Mouse (Mus musculus) heart, embryonic 11.5 days (tissue): Measurements from ENCODE around the gene Mterf1a. TPM values are rescaled to one million over a fixed set of nuclear protein-coding genes. Genes with fewer than 3 reads are reported as not detected.
"Not testable (repeated sequence)": the region's sequence is repeated elsewhere in the genome, so short reads cannot be mapped to it uniquely, and the experiment has no call there.

Source experiments
- ATAC-seq: fragments of 200-750 bp; cut with Nextera tagmentation; replicated peaks from 2 replicates; pipeline ENCODE4 v1.8.0; 2017; ENCODE audit warnings: moderate library complexity; ENCODE audit not compliant: insufficient number of reproducible peaks, low FRiP score, low TSS enrichment
- H3K27ac ChIP-seq: fragments of 300-500 bp; sonication (generic); 2 replicates; pipeline ENCODE4 v1.5.1; 2014; ENCODE audit warnings: mild to moderate bottlenecking, low read depth, low read length
- H3K27me3 ChIP-seq: fragments of 300-500 bp; sonication (generic); 2 replicates; pipeline ENCODE4 v1.6.1; 2014; ENCODE audit warnings: mild to moderate bottlenecking, low read length, mixed read lengths; ENCODE audit not compliant: control insufficient read depth, insufficient read depth
- H3K36me3 ChIP-seq: fragments of 300-500 bp; sonication (generic); 2 replicates; pipeline ENCODE4 v1.6.1; 2014; ENCODE audit warnings: mild to moderate bottlenecking, low read length, moderate library complexity, mixed read lengths; ENCODE audit not compliant: control insufficient read depth, insufficient read depth
- H3K4me1 ChIP-seq: fragments of 300-500 bp; sonication (generic); 2 replicates; pipeline ENCODE4 v1.6.1; 2014; ENCODE audit warnings: low read length; ENCODE audit not compliant: control insufficient read depth, insufficient read depth
- H3K4me2 ChIP-seq: fragments of 300-500 bp; sonication (generic); 2 replicates; pipeline ENCODE4 v1.6.1; 2014; ENCODE audit warnings: mild to moderate bottlenecking, moderate library complexity
- H3K4me3 ChIP-seq: fragments of 300-500 bp; sonication (generic); 2 replicates; pipeline ENCODE4 v1.5.1; 2014; ENCODE audit warnings: low read depth, low read length
- H3K9ac ChIP-seq: fragments of 300-500 bp; sonication (generic); 2 replicates; pipeline ENCODE4 v1.6.1; 2014; ENCODE audit warnings: mild to moderate bottlenecking, low read depth, low read length, moderate library complexity
- H3K9me3 ChIP-seq: fragments of 300-500 bp; sonication (generic); replicated peaks from 2 replicates; pipeline ENCODE4 v1.6.1; 2016; ENCODE audit warnings: low read length; ENCODE audit not compliant: control insufficient read depth
- WGBS: fragments of 180-500 bp; shearing (Covaris S2); extraction: QIAGEN DNeasy Blood & Tissue Kit; methylation state at CpG from one replicate; pipeline ENCODE4 v1.1.7; 2014; ENCODE audit not compliant: insufficient replicate concordance; 5-methylcytosine and 5-hydroxymethylcytosine counted together
- polyA plus RNA-seq: library from polyadenylated mRNA; unstranded; fragments of >200 nt; fragmentation: Nextera tagmentation; extraction: Ambion mirVana; gene quantifications from 2 replicates; pipeline ENCODE4 v1.2.1, GENCODE M21; 2014

Gene Mterf1a
- polyA plus RNA-seq, 1 experiment from 2014 or later = 6.9 TPM

- Histone ChIP-seq H3K4me1 (peaks cover 12% of the 10 kb centered on the region), H3K9me3 (no peaks in the 10 kb centered on the region), H3K4me2 (no peak overlapping the region), H3K9ac (no peak overlapping the region), H3K27me3 (no peaks in the 10 kb centered on the region), H3K4me3 (no peak overlapping the region), H3K36me3 (no peaks in the 10 kb centered on the region), H3K27ac (no peak overlapping the region)
- WGBS = 93% methylated on average over 3 of the region's 3 CpGs
- ATAC-seq = no peak
These were observed 37.9 kb upstream of the Mterf1a start for GRCm38 (mm10) chr5:3931636-3932035.

DNA sequence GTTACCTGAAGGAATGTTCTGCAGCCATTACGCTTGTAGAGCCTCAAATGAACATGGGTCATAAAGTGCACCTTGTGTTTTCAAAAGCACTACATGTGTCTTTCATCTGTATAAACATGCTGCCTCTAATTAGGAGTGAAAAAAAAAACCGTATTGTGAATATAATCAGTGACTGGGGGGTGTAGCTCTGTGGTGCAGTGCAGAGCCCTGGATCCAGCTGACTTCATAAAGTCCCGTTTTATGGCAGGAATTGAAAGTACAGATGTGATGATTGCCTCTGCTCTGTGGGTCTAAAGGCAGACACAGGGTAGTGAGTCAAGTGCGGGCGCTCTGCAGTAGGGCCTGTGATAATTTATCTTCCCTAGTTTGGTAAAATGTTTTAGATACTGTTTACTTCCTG, 37.0 kb upstream of the Mterf1a start:
- ATAC-seq = no peak
- Histone ChIP-seq H3K27ac (no peak overlapping the region), H3K4me1 (peaks cover 10% of the 10 kb centered on the region), H3K9me3 (no peaks in the 10 kb centered on the region), H3K4me2 (no peak overlapping the region), H3K9ac (no peak overlapping the region), H3K27me3 (no peaks in the 10 kb centered on the region), H3K36me3 (no peaks in the 10 kb centered on the region), H3K4me3 (no peak overlapping the region)
- 79% methylated on average over 5 of the region's 5 CpGs for WGBS

DNA sequence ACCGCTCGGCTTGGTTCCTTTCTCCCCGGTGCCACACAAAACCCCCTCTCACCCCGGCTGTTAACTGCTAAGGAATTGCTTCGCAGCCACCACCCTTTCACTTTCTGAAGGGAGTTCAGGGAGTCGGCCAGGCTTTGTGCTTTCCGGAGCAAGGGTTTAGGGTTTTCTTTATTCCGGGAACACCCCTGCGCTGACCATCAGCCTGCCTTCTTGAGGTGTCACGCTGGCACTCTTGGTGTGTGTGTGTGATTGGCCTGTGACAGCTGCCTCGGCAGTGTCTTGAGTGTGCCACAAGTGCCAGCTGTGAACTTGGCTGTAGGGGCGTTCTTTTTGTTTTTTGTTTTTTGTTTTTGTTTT, 34.9 kb upstream of the Mterf1a start:
- peak overlapping the region; percentile 85 for H3K4me2 ChIP-seq
- WGBS = 0% methylated on average over 12 of the region's 12 CpGs
- H3K4me3 ChIP-seq = peak overlapping the region; percentile 94
- H3K27me3 ChIP-seq = no peaks in the 10 kb centered on the region
- peak overlapping the region; percentile 90 for H3K27ac ChIP-seq
- H3K9ac ChIP-seq = peak overlapping the region; percentile 99
- H3K36me3 ChIP-seq = no peaks in the 10 kb centered on the region
- peaks cover 10% of the 10 kb centered on the region for H3K4me1 ChIP-seq
- ATAC-seq = peak; percentile 64
- H3K9me3 ChIP-seq = no peaks in the 10 kb centered on the region

DNA sequence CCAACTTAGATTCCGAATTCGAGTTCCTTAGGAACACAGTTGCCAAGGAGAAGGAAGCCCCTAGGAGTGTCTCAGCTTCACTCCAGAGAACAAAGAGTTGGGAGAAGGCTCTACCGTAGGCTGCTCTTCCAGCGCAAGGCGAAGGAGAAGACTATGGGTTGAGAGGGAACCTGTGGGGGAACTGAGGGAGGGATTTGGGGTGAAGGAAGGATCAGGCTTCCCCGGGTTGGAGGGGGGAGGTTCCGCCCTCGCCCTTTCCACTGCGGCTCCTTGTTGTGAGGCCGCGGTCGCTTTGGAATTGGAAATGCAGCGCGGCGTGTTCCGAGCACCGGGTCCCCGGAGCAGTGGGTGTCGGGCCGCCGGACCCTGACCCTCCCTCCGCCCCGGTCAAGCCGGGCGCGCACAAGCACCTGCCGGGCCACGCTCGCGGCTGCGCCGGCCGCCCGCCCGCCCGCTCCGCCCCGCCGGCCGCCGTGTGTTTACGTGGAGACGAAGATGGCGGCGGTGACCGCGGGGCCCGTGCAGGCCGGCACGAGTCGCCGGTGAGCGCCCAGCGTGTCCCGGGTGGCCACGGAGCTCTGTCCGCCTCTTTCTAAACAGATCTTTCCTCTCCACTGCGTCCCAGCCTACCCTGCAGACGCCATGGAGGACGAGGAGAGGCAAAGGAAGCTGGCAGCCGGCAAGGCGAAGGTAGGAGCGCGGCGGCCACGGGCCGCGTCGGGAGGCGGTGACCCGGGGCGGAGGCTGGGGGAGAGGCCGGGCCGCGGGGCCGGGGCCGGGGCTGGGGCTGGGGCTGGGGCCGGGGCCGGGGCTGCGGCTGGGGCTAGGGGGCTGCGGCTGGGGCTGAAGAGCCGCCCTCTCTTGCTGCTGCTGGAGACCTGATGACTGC, 34.3 kb upstream of the Mterf1a start, which contains the start of gene Akap9:
Gene Akap9, plus strand, starts transcription at position 254 of the 889 bp plus-strand sequence.
- WGBS = under 1% methylated on average over 54 of the region's 82 CpGs
- H3K27ac ChIP-seq = peak within 1 kb of the TSS; percentile 90

GRCm38 (mm10) chr5:3926666-3927065, 32.9 kb upstream of the Mterf1a start:
- Histone ChIP-seq H3K27ac (no peak overlapping the region), H3K4me3 (no peak overlapping the region), H3K36me3 (no peaks in the 10 kb centered on the region), H3K9ac (no peak overlapping the region), H3K27me3 (no peaks in the 10 kb centered on the region), H3K4me2 (no peak overlapping the region), H3K4me1 (peaks cover 10% of the 10 kb centered on the region), H3K9me3 (no peaks in the 10 kb centered on the region)
- 51% methylated on average over 4 of the region's 4 CpGs for WGBS
- no peak for ATAC-seq

More for the DNA sequence above, 34.3 kb upstream of the Mterf1a start, which contains the start of gene Akap9:
- Histone ChIP-seq H3K4me3 (peak within 1 kb of the TSS; percentile 94), H3K27me3 (no peaks in the 10 kb centered on the region), H3K4me2 (peak within 1 kb of the TSS; percentile 85), H3K4me1 (peaks cover 10% of the 10 kb centered on the region), H3K9me3 (no peaks in the 10 kb centered on the region), H3K36me3 (no peaks in the 10 kb centered on the region), H3K9ac (peak within 1 kb of the TSS; percentile 99)
- ATAC-seq = peak; percentile 88

DNA sequence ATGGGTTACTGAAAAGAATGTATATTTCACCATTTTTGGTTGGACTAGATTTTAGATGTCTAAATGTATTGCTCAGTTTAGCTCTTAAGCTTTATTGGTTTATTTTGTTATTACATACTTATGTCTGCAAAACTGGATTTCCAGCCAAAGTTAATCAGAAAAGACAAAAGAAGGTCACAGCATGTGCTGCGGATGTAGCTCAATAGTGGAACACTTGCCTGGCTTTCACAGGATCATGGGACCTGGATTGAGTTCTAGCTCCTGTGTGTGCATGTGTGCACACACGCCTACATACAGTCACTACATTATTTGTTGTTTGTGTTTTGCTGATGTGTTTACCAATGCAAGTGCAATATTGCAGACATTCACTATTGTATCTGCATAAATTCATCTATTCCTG, 28.6 kb upstream of the Mterf1a start:
- 80% methylated on average over 2 of the region's 2 CpGs for WGBS
- ATAC-seq = no peak
- no peak overlapping the region for H3K27ac ChIP-seq
- H3K27me3 ChIP-seq = no peaks in the 10 kb centered on the region
- H3K9me3 ChIP-seq = no peaks in the 10 kb centered on the region
- no peak overlapping the region for H3K4me2 ChIP-seq
- H3K36me3 ChIP-seq = no peaks in the 10 kb centered on the region
- H3K4me1 ChIP-seq = no peaks in the 10 kb centered on the region
- H3K9ac ChIP-seq = no peak overlapping the region
- H3K4me3 ChIP-seq = no peak overlapping the region

GRCm38 (mm10) chr5:3905471-3905870, 11.7 kb upstream of the Mterf1a start:
- H3K9me3 ChIP-seq = no peaks in the 10 kb centered on the region
- no peaks in the 10 kb centered on the region for H3K4me1 ChIP-seq
- H3K27me3 ChIP-seq = no peaks in the 10 kb centered on the region
- H3K9ac ChIP-seq = no peak overlapping the region
- H3K4me3 ChIP-seq = no peak overlapping the region
- H3K27ac ChIP-seq = no peak overlapping the region
- no peaks in the 10 kb centered on the region for H3K36me3 ChIP-seq
- 56% methylated on average over 2 of the region's 2 CpGs for WGBS
- no peak for ATAC-seq
- no peak overlapping the region for H3K4me2 ChIP-seq

- H3K27me3 ChIP-seq, ATAC-seq, H3K4me3 ChIP-seq, H3K9ac ChIP-seq, H3K4me1 ChIP-seq, H3K9me3 ChIP-seq, H3K4me2 ChIP-seq, H3K27ac ChIP-seq, H3K36me3 ChIP-seq: not testable (repeated sequence)
- 98% methylated on average over 4 of the region's 4 CpGs for WGBS
These were observed 524 bp upstream of the Mterf1a start for GRCm38 (mm10) chr5:3894294-3894619.

DNA sequence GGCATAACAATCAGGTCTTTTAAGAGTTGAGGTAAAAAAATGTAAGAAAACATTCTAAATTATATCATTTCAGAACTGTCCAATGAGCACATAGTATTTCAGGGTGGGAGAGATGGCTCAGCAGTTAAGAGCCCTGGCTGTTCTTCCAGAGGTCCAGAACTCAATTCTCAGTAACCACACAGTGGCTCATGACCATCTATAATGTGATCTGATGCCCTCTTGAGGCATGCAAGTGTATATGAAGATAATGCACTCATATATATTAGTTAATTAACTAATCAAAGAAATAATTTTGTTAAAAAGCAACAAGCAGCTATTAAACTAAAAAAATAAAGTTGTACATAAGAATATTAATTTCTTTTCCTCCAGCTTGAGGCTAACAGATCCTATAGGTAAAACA, 4.5 kb downstream of the Mterf1a start:
- H3K4me2 ChIP-seq = no peak overlapping the region
- no peak overlapping the region for H3K27ac ChIP-seq
- no peak overlapping the region for H3K9ac ChIP-seq
- H3K9me3 ChIP-seq = no peaks in the 10 kb centered on the region
- no peaks in the 10 kb centered on the region for H3K27me3 ChIP-seq
- no peak overlapping the region for H3K4me3 ChIP-seq
- no peaks in the 10 kb centered on the region for H3K36me3 ChIP-seq
- H3K4me1 ChIP-seq = no peaks in the 10 kb centered on the region
- ATAC-seq = no peak
